Mouse (Mus musculus) lung, embryonic 16.5 days (tissue): ENCODE results near the gene Cntd1. TPM values are rescaled to one million over a fixed set of nuclear protein-coding genes. Genes with fewer than 3 reads are reported as not detected.

Experiments
- ATAC-seq: fragments of 200-750 bp; cut with Nextera tagmentation; 2 replicates; pipeline ENCODE4 v1.8.0; 2017; ENCODE audit warnings: low read depth, mild to moderate bottlenecking, moderate library complexity
- H3K27ac ChIP-seq: fragments of 300-500 bp; sonication (generic); 2 replicates; pipeline ENCODE4 v1.5.1; 2014; ENCODE audit warnings: mild to moderate bottlenecking, control low read depth, low read length
- H3K27me3 ChIP-seq: fragments of 300-500 bp; sonication (generic); 2 replicates; pipeline ENCODE4 v1.6.1; 2014; ENCODE audit warnings: low read depth, low read length, mixed read lengths; ENCODE audit not compliant: control insufficient read depth, insufficient read depth
- H3K36me3 ChIP-seq: fragments of 300-500 bp; sonication (generic); 2 replicates; pipeline ENCODE4 v1.6.1; 2014; ENCODE audit warnings: low read length; ENCODE audit not compliant: control insufficient read depth, insufficient read depth
- H3K4me1 ChIP-seq: fragments of 300-500 bp; sonication (generic); replicated peaks from 2 replicates; pipeline ENCODE4 v1.6.1; 2014; ENCODE audit warnings: low read length, mixed read lengths; ENCODE audit not compliant: control insufficient read depth, insufficient read depth
- H3K4me2 ChIP-seq: fragments of 300-500 bp; sonication (generic); 2 replicates; pipeline ENCODE4 v1.6.1; 2014; ENCODE audit warnings: low read depth, low read length, control low read depth
- H3K4me3 ChIP-seq: fragments of 300-500 bp; sonication (generic); 2 replicates; pipeline ENCODE4 v1.5.1; 2014; ENCODE audit warnings: mild to moderate bottlenecking, low read length, control low read depth
- H3K9ac ChIP-seq: fragments of 300-500 bp; sonication (generic); 2 replicates; pipeline ENCODE4 v1.6.1; 2014; ENCODE audit warnings: low read length, control low read depth
- H3K9me3 ChIP-seq: fragments of 300-500 bp; sonication (generic); 2 replicates; pipeline ENCODE4 v1.6.1; 2016; ENCODE audit warnings: low read length; ENCODE audit not compliant: control insufficient read depth
- WGBS: fragments of 180-500 bp; shearing (Covaris S2); extraction: QIAGEN DNeasy Blood & Tissue Kit; methylation state at CpG from one replicate; pipeline ENCODE4 v1.1.7; 2014; 5-methylcytosine and 5-hydroxymethylcytosine counted together
- polyA plus RNA-seq: library from polyadenylated mRNA; unstranded; fragments of >200 nt; fragmentation: Nextera tagmentation; extraction: Ambion mirVana; gene quantifications from 2 replicates; pipeline ENCODE4 v1.2.1, GENCODE M21; 2015

Cntd1 gene
- polyA plus RNA-seq, 1 experiment from 2014 or later, result 1.9 TPM

GRCm38 (mm10) chr11:101235429-101235828, 43.4 kb upstream of the Cntd1 start:
- H3K4me1 ChIP-seq, result peaks cover 22% of the 10 kb centered on the region
- no peaks in the 10 kb centered on the region for H3K36me3 ChIP-seq
- H3K4me3 ChIP-seq, result no peak overlapping the region
- H3K9me3 ChIP-seq, result no peaks in the 10 kb centered on the region
- H3K4me2 ChIP-seq, result no peak overlapping the region
- H3K27me3 ChIP-seq, result no peaks in the 10 kb centered on the region
- no peak for ATAC-seq
- H3K27ac ChIP-seq, result no peak overlapping the region
- H3K9ac ChIP-seq, result no peak overlapping the region

- Histone ChIP-seq H3K36me3 (no peaks in the 10 kb centered on the region), H3K4me3 (no peak overlapping the region), H3K9me3 (no peaks in the 10 kb centered on the region), H3K4me2 (no peak overlapping the region), H3K27ac (no peak overlapping the region), H3K4me1 (peaks cover 10% of the 10 kb centered on the region), H3K27me3 (no peaks in the 10 kb centered on the region), H3K9ac (no peak overlapping the region)
- no peak for ATAC-seq
- WGBS, result 92% methylated on average over 5 of the region's 5 CpGs
Measured at GRCm38 (mm10) chr11:101236782-101237181, 42.0 kb upstream of the Cntd1 start.

DNA sequence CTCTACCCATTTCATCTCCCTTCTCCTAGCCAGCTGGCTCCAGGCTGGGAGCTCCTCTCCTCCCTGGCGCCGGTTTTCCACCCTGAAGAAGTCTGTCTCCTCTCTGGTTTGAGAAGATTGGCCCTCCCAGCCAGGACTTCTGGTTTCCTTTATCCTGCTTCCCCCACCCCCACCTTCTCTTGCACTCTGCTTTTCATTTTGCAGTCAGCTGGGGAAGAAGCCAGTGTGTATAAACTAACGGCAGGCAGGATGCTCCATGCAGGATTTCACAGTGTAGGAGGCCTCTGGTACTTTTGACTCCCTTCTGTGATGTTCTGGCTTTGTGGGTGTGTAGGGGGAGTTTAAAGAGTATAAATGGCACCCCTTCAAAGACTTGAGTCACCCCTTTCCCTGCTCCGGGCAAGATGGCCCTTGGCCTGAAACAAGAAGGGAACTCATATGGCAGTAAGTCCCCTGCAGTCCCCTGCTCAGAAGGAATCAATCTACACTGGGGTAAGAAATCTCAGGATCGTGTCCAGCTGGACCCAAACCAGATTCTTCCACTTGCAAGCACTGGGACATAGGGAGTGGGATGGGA, 40.7 kb upstream of the Cntd1 start:
- Histone ChIP-seq H3K9ac (0 out of 2 replicates have a peak overlapping the region, but pooled peaks have one; percentile 14), H3K4me1 (peaks cover 7% of the 10 kb centered on the region), H3K27ac (peak overlapping the region; percentile 80), H3K36me3 (no peaks in the 10 kb centered on the region), H3K4me2 (no peak overlapping the region), H3K4me3 (no peak overlapping the region), H3K27me3 (no peaks in the 10 kb centered on the region), H3K9me3 (no peaks in the 10 kb centered on the region)
- peak; percentile 78 for ATAC-seq
- 24% methylated on average over 5 of the region's 5 CpGs for WGBS

GRCm38 (mm10) chr11:101245071-101245470, 33.7 kb upstream of the Cntd1 start:
- H3K9ac ChIP-seq, result no peak overlapping the region
- peaks cover 5% of the 10 kb centered on the region; the same call in 1 of the 2 replicates for H3K27me3 ChIP-seq
- H3K4me3 ChIP-seq, result no peak overlapping the region
- WGBS, result 38% methylated on average over 4 of the region's 4 CpGs
- no peaks in the 10 kb centered on the region for H3K36me3 ChIP-seq
- no peak for ATAC-seq
- H3K27ac ChIP-seq, result peak overlapping the region; percentile 90
- no peaks in the 10 kb centered on the region for H3K9me3 ChIP-seq
- H3K4me2 ChIP-seq, result peak overlapping the region; percentile 91
- peaks cover 7% of the 10 kb centered on the region; the same call in 1 of the 2 replicates for H3K4me1 ChIP-seq

DNA sequence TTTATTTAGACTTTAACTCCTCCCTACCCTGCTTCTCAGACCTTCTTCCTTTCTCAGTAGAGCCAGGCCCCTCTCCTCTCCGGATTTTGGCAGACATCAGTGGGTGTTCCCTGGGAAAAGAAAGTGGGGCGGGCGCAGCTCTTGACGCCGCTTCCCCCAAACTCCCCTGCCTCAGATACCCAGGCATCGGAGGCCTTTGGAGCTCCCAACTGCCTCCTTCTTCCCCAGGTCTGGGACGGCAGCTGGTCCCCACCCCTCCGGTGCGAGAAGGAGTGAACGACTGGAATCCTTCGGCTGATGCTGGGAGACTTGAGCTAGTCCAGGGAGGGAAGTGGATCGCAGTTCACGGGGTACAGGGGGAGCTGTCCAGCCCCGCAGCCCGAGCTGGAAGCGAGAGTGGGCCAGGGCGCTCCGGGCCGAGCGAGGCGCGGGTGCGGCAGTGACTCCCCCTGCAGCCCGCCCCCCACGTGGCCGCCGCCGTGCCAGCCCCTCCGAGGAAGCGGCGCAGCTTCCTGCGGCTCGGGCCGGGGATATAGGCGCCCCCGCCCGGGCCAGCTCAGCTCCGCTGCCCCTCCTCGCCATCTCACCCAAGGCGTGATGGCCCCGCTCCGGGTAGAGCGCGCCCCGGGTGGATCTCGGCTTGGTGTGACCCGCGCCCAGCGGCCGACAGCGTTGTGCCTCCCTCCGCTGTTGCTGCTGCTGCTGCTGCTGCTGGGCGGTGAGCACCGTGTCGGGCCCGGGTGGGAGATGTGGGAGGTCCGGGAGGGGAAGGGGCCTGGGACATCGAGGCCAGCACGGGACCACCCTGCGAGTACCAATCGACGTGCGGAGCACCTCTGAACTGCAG, 32.7 kb upstream of the Cntd1 start, which contains the start of gene Ramp2:
TSS of gene Ramp2 (plus strand) at position 174 of the 847 bp plus-strand sequence.
- ATAC-seq, result peak; percentile 89

GRCm38 (mm10) chr11:101246702-101247012, 32.2 kb upstream of the Cntd1 start:
- H3K9me3 ChIP-seq, result no peaks in the 10 kb centered on the region
- H3K27me3 ChIP-seq, result peaks cover 5% of the 10 kb centered on the region; the same call in 1 of the 2 replicates
- H3K4me1 ChIP-seq, result peaks cover 7% of the 10 kb centered on the region; the same call in 1 of the 2 replicates
- H3K4me2 ChIP-seq, result peak overlapping the region; percentile 91
- H3K9ac ChIP-seq, result peak overlapping the region; percentile 84
- no peak; the same call in none of the 2 replicates for ATAC-seq
- 7% methylated on average over 7 of the region's 7 CpGs for WGBS
- no peaks in the 10 kb centered on the region for H3K36me3 ChIP-seq
- peak overlapping the region; percentile 90 for H3K27ac ChIP-seq
- peak overlapping the region; percentile 75 for H3K4me3 ChIP-seq

More for the DNA sequence above, 32.7 kb upstream of the Cntd1 start, which contains the start of gene Ramp2:
- Histone ChIP-seq H3K4me1 (peaks cover 7% of the 10 kb centered on the region; the same call in 1 of the 2 replicates), H3K9me3 (no peaks in the 10 kb centered on the region), H3K4me3 (peak within 1 kb of the TSS; percentile 75), H3K27ac (peak within 1 kb of the TSS; percentile 90), H3K36me3 (no peaks in the 10 kb centered on the region), H3K4me2 (peak within 1 kb of the TSS; percentile 91), H3K27me3 (peaks cover 5% of the 10 kb centered on the region; the same call in 1 of the 2 replicates), H3K9ac (peak within 1 kb of the TSS; percentile 84)
- WGBS, result 0% methylated on average over 46 of the region's 63 CpGs

- 73% methylated on average over 6 of the region's 6 CpGs for WGBS
- Histone ChIP-seq H3K36me3 (no peaks in the 10 kb centered on the region), H3K9me3 (no peaks in the 10 kb centered on the region), H3K4me1 (peaks cover 9% of the 10 kb centered on the region; the same call in 1 of the 2 replicates), H3K4me3 (peak overlapping the region; percentile 75), H3K27me3 (peaks cover 5% of the 10 kb centered on the region; the same call in 1 of the 2 replicates), H3K9ac (peak overlapping the region; percentile 84), H3K27ac (peak overlapping the region; percentile 90), H3K4me2 (peak overlapping the region; percentile 91)
- ATAC-seq, result no peak
Measured at GRCm38 (mm10) chr11:101247521-101248030, 31.2 kb upstream of the Cntd1 start.

DNA sequence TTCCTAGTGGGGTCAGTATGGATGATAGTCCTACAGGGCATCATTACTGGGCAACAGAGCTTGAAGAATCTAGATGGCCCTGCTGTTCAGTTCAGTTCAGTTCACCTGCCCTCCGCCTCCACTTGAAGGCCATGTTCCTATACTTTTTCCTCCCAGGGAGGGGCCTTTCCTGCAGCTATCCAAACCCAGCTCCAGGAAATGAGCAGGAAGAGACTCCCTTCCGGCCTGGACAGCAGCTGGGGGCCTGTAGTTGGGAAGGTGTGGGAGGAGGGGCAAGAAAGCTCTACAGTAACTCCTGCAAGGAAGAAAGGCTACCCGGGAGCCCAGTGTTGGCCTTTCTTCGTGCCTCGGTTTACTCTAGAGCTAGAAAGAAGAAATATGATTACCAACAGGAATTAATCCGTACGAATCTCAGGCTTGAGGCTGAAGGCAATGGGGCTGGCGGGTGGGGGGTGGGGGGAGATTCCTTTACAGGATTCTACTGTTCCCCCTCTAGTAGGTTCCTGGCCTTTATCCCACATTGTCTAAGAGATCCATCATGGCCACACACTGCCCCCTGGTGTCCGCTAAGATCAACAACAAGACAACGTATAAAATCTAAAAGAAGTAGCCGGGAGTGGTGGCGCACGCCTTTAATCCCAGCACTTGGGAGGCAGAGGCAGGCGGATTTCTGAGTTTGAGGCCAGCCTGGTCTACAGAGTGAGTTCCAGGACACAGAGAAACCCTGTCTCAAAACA, 30.4 kb upstream of the Cntd1 start:
- H3K36me3 ChIP-seq, result no peaks in the 10 kb centered on the region
- H3K4me3 ChIP-seq, result no peak overlapping the region; the same call in 1 of the 2 replicates
- H3K9ac ChIP-seq, result peak overlapping the region; percentile 8; the same call in 1 of the 2 replicates
- peak overlapping the region; percentile 90 for H3K27ac ChIP-seq
- H3K27me3 ChIP-seq, result peaks cover 5% of the 10 kb centered on the region; the same call in 1 of the 2 replicates
- H3K4me1 ChIP-seq, result peaks cover 13% of the 10 kb centered on the region; the same call in 1 of the 2 replicates
- peak; percentile 52 for ATAC-seq
- H3K4me2 ChIP-seq, result peak overlapping the region; percentile 91
- 24% methylated on average over 14 of the region's 14 CpGs for WGBS
- no peaks in the 10 kb centered on the region for H3K9me3 ChIP-seq
